Mouse (Mus musculus): Measurements from ENCODE around the gene Arnt. TPM values are rescaled to one million over a fixed set of nuclear protein-coding genes. Genes with fewer than 3 reads are reported as not detected.
"Not testable (repeated sequence)": the region's sequence is repeated elsewhere in the genome, so short reads cannot be mapped to it uniquely, and the experiment has no call there.

The Arnt gene
- polyA plus RNA-seq, 1 experiment from 2014 or later, result 29.7 TPM

- peak overlapping the region; percentile 70 for H3K4me3 ChIP-seq
- peaks cover 13% of the 10 kb centered on the region for H3K4me1 ChIP-seq
- H3K9me3 ChIP-seq, result no peaks in the 10 kb centered on the region
- H3K27me3 ChIP-seq (ENCODE audit: poor library complexity, severe bottlenecking), result no peaks in the 10 kb centered on the region
- no peak for DNase-seq (ENCODE audit: extremely low spot score, low spot score)
- peaks cover 20% of the 10 kb centered on the region for H3K36me3 ChIP-seq (replicated peaks)
- WGBS, result 85% methylated on average over 10 of the region's 10 CpGs
- H3K27ac ChIP-seq, result peak overlapping the region; percentile 92
Observed at GRCm38 (mm10) chr3:95433301-95433915, 780 bp upstream of the Arnt start.

- no peak for DNase-seq (ENCODE audit: extremely low spot score, low spot score)
- Histone ChIP-seq H3K36me3 (replicated peaks) (peaks cover 34% of the 10 kb centered on the region), H3K4me1 (peaks cover 13% of the 10 kb centered on the region), H3K27ac (peak overlapping the region; percentile 92; the same call in 1 of the 2 replicates), H3K27me3 (ENCODE audit: poor library complexity, severe bottlenecking) (no peaks in the 10 kb centered on the region), H3K4me3 (peak overlapping the region; percentile 70), H3K9me3 (no peaks in the 10 kb centered on the region)
- WGBS, result 7% methylated on average over 7 of the region's 7 CpGs
Observed at GRCm38 (mm10) chr3:95434983-95435370, 789 bp downstream of the Arnt start.

GRCm38 (mm10) chr3:95435561-95435960, 1.4 kb downstream of the Arnt start:
- 83% methylated on average over 1 of the region's 1 CpGs for WGBS
- H3K36me3 ChIP-seq (replicated peaks), result peaks cover 34% of the 10 kb centered on the region
- no peak overlapping the region for H3K27ac ChIP-seq
- no peaks in the 10 kb centered on the region for H3K27me3 ChIP-seq (ENCODE audit: poor library complexity, severe bottlenecking)
- DNase-seq (ENCODE audit: extremely low spot score, low spot score), result no peak
- peaks cover 13% of the 10 kb centered on the region for H3K4me1 ChIP-seq
- H3K9me3 ChIP-seq, result no peaks in the 10 kb centered on the region
- peak overlapping the region; percentile 70 for H3K4me3 ChIP-seq

GRCm38 (mm10) chr3:95438636-95439035, 4.4 kb downstream of the Arnt start:
- not testable (repeated sequence) for H3K4me3 ChIP-seq; DNase-seq (ENCODE audit: extremely low spot score, low spot score); H3K27ac ChIP-seq; H3K27me3 ChIP-seq (ENCODE audit: poor library complexity, severe bottlenecking); H3K9me3 ChIP-seq
- WGBS, result 92% methylated on average over 4 of the region's 4 CpGs
- Histone ChIP-seq H3K4me1 (peaks cover 12% of the 10 kb centered on the region), H3K36me3 (replicated peaks) (peaks cover 36% of the 10 kb centered on the region)

GRCm38 (mm10) chr3:95439670-95440069, 5.5 kb downstream of the Arnt start:
- no peak for DNase-seq (ENCODE audit: extremely low spot score, low spot score)
- Histone ChIP-seq H3K4me1 (peaks cover 9% of the 10 kb centered on the region), H3K36me3 (replicated peaks) (peaks cover 36% of the 10 kb centered on the region), H3K27me3 (ENCODE audit: poor library complexity, severe bottlenecking) (no peaks in the 10 kb centered on the region), H3K4me3 (no peak overlapping the region), H3K27ac (no peak overlapping the region), H3K9me3 (no peaks in the 10 kb centered on the region)

- Histone ChIP-seq H3K27ac (no peak overlapping the region), H3K9me3 (no peaks in the 10 kb centered on the region), H3K4me1 (no peaks in the 10 kb centered on the region), H3K4me3 (no peak overlapping the region), H3K27me3 (ENCODE audit: poor library complexity, severe bottlenecking) (no peaks in the 10 kb centered on the region), H3K36me3 (replicated peaks) (peaks cover 28% of the 10 kb centered on the region)
- WGBS, result 89% methylated on average over 5 of the region's 5 CpGs
- no peak for DNase-seq (ENCODE audit: extremely low spot score, low spot score)
Observed at GRCm38 (mm10) chr3:95442406-95443117, 8.4 kb downstream of the Arnt start.

- no peaks in the 10 kb centered on the region for H3K27me3 ChIP-seq (ENCODE audit: poor library complexity, severe bottlenecking)
- H3K4me3 ChIP-seq, result no peak overlapping the region
- DNase-seq (ENCODE audit: extremely low spot score, low spot score), result no peak
- H3K9me3 ChIP-seq, result no peaks in the 10 kb centered on the region
- no peak overlapping the region for H3K27ac ChIP-seq
- no peaks in the 10 kb centered on the region for H3K4me1 ChIP-seq
- H3K36me3 ChIP-seq (replicated peaks), result peaks cover 22% of the 10 kb centered on the region
- 92% methylated on average over 4 of the region's 4 CpGs for WGBS
Observed at GRCm38 (mm10) chr3:95445311-95445710, 11.1 kb downstream of the Arnt start.

GRCm38 (mm10) chr3:95450408-95450807, 16.2 kb downstream of the Arnt start:
- WGBS, result 57% methylated on average over 1 of the region's 1 CpGs
- Histone ChIP-seq H3K27me3 (ENCODE audit: poor library complexity, severe bottlenecking) (no peaks in the 10 kb centered on the region), H3K4me1 (no peaks in the 10 kb centered on the region), H3K9me3 (no peaks in the 10 kb centered on the region), H3K36me3 (replicated peaks) (peaks cover 56% of the 10 kb centered on the region), H3K4me3 (no peak overlapping the region), H3K27ac (no peak overlapping the region)
- peak; percentile 29 for DNase-seq (ENCODE audit: extremely low spot score, low spot score)

DNA sequence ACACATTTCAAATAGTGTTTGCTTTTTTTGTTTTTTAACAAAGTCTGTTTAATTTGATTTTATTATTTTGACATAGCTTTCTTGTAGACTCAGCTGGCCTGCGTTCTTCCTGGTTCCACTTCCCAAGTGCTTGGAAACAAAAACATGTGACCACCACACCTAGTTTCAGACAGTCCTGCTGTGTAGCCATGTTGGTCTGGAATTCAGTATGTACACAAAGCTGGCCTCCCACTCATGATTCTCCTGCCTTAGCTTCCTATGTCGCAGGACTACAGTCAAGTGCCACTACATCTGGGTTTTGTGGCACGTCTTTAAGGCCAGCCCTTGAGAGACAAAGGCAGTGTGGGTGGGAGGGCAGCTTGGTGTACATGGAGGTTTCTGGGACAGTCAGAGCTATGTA, 16.7 kb downstream of the Arnt start:
- Histone ChIP-seq H3K4me1 (no peaks in the 10 kb centered on the region), H3K36me3 (replicated peaks) (peaks cover 55% of the 10 kb centered on the region), H3K4me3 (no peak overlapping the region), H3K27ac (no peak overlapping the region), H3K27me3 (ENCODE audit: poor library complexity, severe bottlenecking) (no peaks in the 10 kb centered on the region), H3K9me3 (no peaks in the 10 kb centered on the region)
- over 99% methylated on average over 3 of the region's 3 CpGs for WGBS
- no peak for DNase-seq (ENCODE audit: extremely low spot score, low spot score)

DNA sequence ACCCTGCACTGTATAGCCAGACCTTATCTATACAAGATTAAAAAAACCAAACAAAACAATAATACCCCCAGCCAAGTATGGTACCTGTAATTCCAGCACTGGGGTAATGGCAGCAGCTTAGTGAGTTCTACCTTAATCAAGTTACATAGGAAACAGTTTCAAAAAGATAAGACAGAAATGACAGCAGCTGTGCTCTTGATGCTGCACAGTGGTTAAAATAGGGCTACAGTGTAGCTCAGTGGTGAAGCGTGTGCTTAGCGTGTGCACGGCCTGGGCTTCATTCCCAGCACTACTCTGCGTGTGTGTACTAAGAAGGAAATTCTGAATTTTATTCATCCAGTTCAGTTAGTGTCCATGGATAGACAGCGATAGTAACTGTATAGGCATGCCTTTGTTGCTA, 22.2 kb downstream of the Arnt start:
- Histone ChIP-seq H3K27ac (no peak overlapping the region), H3K9me3 (no peaks in the 10 kb centered on the region), H3K36me3 (replicated peaks) (peaks cover 44% of the 10 kb centered on the region), H3K27me3 (ENCODE audit: poor library complexity, severe bottlenecking) (no peaks in the 10 kb centered on the region), H3K4me1 (no peaks in the 10 kb centered on the region), H3K4me3 (no peak overlapping the region)
- no peak for DNase-seq (ENCODE audit: extremely low spot score, low spot score)
- WGBS, result 97% methylated on average over 5 of the region's 5 CpGs

- Histone ChIP-seq H3K9me3 (no peaks in the 10 kb centered on the region), H3K27me3 (ENCODE audit: poor library complexity, severe bottlenecking) (no peaks in the 10 kb centered on the region), H3K36me3 (replicated peaks) (peaks cover 44% of the 10 kb centered on the region), H3K4me1 (no peaks in the 10 kb centered on the region), H3K27ac (no peak overlapping the region), H3K4me3 (no peak overlapping the region)
- whole genome bisulfite sequencing, result 88% methylated on average over 3 of the region's 3 CpGs
- no peak for DNase-seq (ENCODE audit: extremely low spot score, low spot score)
Observed at GRCm38 (mm10) chr3:95457758-95458157, 23.6 kb downstream of the Arnt start.

GRCm38 (mm10) chr3:95459381-95459780, 25.2 kb downstream of the Arnt start:
- H3K36me3 ChIP-seq (replicated peaks), result peaks cover 36% of the 10 kb centered on the region
- WGBS, result 79% methylated on average over 1 of the region's 1 CpGs
- H3K27me3 ChIP-seq (ENCODE audit: poor library complexity, severe bottlenecking), result no peaks in the 10 kb centered on the region
- H3K9me3 ChIP-seq, result no peaks in the 10 kb centered on the region
- H3K4me3 ChIP-seq, result no peak overlapping the region
- H3K4me1 ChIP-seq, result no peaks in the 10 kb centered on the region
- H3K27ac ChIP-seq, result no peak overlapping the region
- DNase-seq (ENCODE audit: extremely low spot score, low spot score), result no peak

DNA sequence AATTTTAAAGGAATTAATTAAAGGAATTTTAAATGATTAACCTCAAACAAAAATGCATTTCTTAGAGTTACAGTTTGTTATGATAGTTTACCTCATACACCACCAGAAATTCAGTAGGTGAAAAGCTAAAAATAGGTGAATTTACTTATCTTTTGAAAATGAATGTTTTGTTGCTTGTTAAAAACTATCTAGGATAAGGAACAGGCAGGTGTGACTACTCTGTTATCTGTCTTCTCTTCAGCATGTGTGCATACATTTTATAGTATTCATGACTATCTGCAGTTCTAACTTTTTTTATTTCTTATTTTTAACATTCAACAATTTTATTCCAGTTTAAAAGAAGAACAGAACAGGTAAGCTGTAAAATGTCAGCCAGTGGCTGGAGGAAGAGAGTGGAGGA, 29.7 kb downstream of the Arnt start:
- H3K9me3 ChIP-seq, result no peaks in the 10 kb centered on the region
- no peaks in the 10 kb centered on the region for H3K4me1 ChIP-seq
- peaks cover 45% of the 10 kb centered on the region for H3K36me3 ChIP-seq (replicated peaks)
- H3K27ac ChIP-seq, result no peak overlapping the region
- no peaks in the 10 kb centered on the region for H3K27me3 ChIP-seq (ENCODE audit: poor library complexity, severe bottlenecking)
- DNase-seq (ENCODE audit: extremely low spot score, low spot score), result no peak
- no peak overlapping the region for H3K4me3 ChIP-seq

Data from forebrain, embryonic 10.5 days (tissue).